Mouse (Mus musculus): ENCODE measurements around the gene Ttll9. TPM values are rescaled to one million over a fixed set of nuclear protein-coding genes. Genes with fewer than 3 reads are reported as not detected.

Ttll9 gene
- total and polyA plus RNA-seq, 3 experiments: 0.07 to 0.19 TPM; not detected in 1

DNA sequence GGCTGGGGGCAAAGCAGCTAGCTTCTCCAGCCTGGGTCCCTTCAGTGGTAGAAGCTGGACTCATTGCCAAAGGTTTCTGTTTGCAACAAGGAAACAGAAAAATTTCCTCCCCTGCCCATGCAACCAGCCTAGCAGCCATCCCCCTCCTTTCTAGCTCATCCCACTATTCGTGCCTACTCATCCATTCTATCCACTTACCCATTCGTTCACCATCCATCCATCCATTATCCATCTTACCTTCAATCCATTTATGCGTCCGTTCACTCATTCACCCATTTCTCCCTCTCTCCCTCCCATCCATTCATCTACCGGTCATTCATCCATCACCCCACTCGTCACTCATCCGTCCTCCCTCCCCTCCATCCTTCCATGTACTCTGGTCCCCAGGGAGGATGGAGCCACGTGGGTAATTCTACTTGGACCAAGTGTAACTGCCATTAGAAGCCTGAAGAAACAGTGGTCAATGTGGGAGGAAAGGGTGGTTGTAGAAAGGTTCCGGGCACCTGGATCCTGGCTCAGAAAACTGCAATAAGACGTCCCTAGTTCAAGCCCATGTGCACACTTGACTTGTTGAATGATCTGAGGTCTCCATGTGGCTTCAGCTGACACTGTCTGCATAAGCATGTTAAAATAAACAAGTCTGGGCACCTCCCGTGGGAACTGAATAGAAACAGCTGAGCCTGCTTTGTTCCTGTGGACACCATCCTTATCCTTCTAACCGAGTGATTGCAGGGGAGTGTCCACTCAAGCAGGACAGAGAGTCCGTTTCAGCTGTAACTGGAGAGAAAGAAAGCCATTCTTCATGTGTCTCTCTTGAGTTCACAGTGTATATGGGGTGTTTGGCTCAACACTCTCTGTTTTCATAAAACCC lies 10.2 kb upstream of the Ttll9 start:
- TF ChIP-seq MAFK (IDR thresholded peaks at IDR 0.05; ENCODE audit: borderline replicate concordance, low read depth, low read length): no peak
- TF ChIP-seq TBP (IDR thresholded peaks at IDR 0.05; ENCODE audit: low read depth, low read length): no peak
- no peak for TF ChIP-seq ZC3H11A (IDR thresholded peaks at IDR 0.05; ENCODE audit: low read depth, low read length)
- TF ChIP-seq CTCF (IDR thresholded peaks at IDR 0.05 in 2 of 3, conservative IDR thresholded peaks at IDR 0.05 in 1 of 3; ENCODE audit: control insufficient read depth in 1 of 3, insufficient read depth in 1 of 3, low read depth in 2 of 3, low read length in 3 of 3, poor library complexity in 1 of 3, severe bottlenecking in 1 of 3): no peak
- no peak for TF ChIP-seq GABPA (IDR thresholded peaks at IDR 0.05; ENCODE audit: low read depth, low read length)
- TF ChIP-seq CHD1 (IDR thresholded peaks at IDR 0.05; ENCODE audit: low read depth, low read length): no peak
- no peak for TF ChIP-seq HCFC1 (IDR thresholded peaks at IDR 0.05; ENCODE audit: low read depth, low read length)
- no peak for TF ChIP-seq UBTF (IDR thresholded peaks at IDR 0.05; ENCODE audit: borderline replicate concordance, insufficient read depth, low read depth, low read length)
- no peak for TF ChIP-seq NELFE (IDR thresholded peaks at IDR 0.05; ENCODE audit: low read depth, low read length)
- H3K4me1 ChIP-seq (ENCODE audit: control insufficient read depth in 1 of 2, insufficient read depth in 2 of 2, low read length in 2 of 2): no peaks in the 10 kb centered on the region
- H3K27me3 ChIP-seq (ENCODE audit: control insufficient read depth in 1 of 2, insufficient read depth in 2 of 2, low read length in 2 of 2): peaks cover 20 to 23% of the 10 kb centered on the region in 2 experiments
- H3K9me3 ChIP-seq (replicated peaks; ENCODE audit: insufficient read depth, low read length): no peaks in the 10 kb centered on the region
- no peak overlapping the region for H3K9ac ChIP-seq (ENCODE audit: control insufficient read depth, low read depth, low read length, poor library complexity, severe bottlenecking)
- no peaks in the 10 kb centered on the region for H3K79me2 ChIP-seq (ENCODE audit: control insufficient read depth, insufficient read depth, low read length, poor library complexity)
- no peak overlapping the region for H3K27ac ChIP-seq (ENCODE audit: control insufficient read depth, low read depth, low read length)
- no peak overlapping the region for H3K4me3 ChIP-seq (ENCODE audit: control insufficient read depth in 1 of 2, insufficient read depth in 1 of 2, low read depth in 2 of 2, low read length in 2 of 2)
- no peaks in the 10 kb centered on the region for H3K36me3 ChIP-seq (ENCODE audit: control insufficient read depth in 1 of 2, insufficient read depth in 2 of 2, low read length in 2 of 2)
- DNase-seq (ENCODE audit: low read depth, low spot score): no peak

DNA sequence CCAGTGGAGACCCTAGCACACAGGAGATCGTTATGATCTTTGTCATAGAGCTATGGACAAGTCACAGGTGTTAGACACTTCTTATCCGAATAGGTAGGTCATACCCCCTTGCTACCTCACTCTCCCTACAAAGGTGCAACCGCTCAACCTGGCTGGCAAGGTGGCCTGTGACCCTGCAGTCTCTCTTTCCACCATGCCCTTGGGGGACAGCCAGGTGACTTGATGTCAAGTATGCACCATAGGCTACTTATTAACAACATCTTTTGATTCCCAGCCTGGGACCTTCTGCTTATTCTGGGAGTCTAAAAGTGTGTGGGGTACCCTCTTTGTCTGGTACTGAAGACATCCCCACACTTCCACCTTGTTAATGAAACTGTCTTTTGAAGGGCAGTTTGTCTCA lies 4.2 kb upstream of the Ttll9 start:
- no peak for TF ChIP-seq ZC3H11A (IDR thresholded peaks at IDR 0.05; ENCODE audit: low read depth, low read length)
- TF ChIP-seq POLR2AphosphoS2 (IDR thresholded peaks at IDR 0.05; ENCODE audit: low read length): no peak
- TF ChIP-seq RAD21 (IDR thresholded peaks at IDR 0.05; ENCODE audit: low read depth, low read length): no peak
- no peak for TF ChIP-seq GABPA (IDR thresholded peaks at IDR 0.05; ENCODE audit: low read depth, low read length)
- TF ChIP-seq MAFK (IDR thresholded peaks at IDR 0.05; ENCODE audit: borderline replicate concordance, low read depth, low read length): no peak
- no peak for TF ChIP-seq CHD1 (IDR thresholded peaks at IDR 0.05; ENCODE audit: low read depth, low read length)
- TF ChIP-seq BHLHE40 (IDR thresholded peaks at IDR 0.05; ENCODE audit: borderline replicate concordance, low read depth, low read length): no peak
- no peak for TF ChIP-seq POLR2A (IDR thresholded peaks at IDR 0.05; ENCODE audit: control insufficient read depth in 1 of 2, insufficient read depth in 1 of 2, low read depth in 1 of 2, low read length in 2 of 2, poor library complexity in 1 of 2)
- TF ChIP-seq SMC3 (IDR thresholded peaks at IDR 0.05; ENCODE audit: low read depth, low read length): no peak
- no peak for TF ChIP-seq HCFC1 (IDR thresholded peaks at IDR 0.05; ENCODE audit: low read depth, low read length)
- no peak for TF ChIP-seq E2F4 (IDR thresholded peaks at IDR 0.05; ENCODE audit: borderline replicate concordance, low read depth, low read length)
- TF ChIP-seq MEF2A (IDR thresholded peaks at IDR 0.05; ENCODE audit: extremely low read depth, insufficient replicate concordance, low read depth, low read length, poor library complexity, severe bottlenecking): no peak
- no peak for TF ChIP-seq ZKSCAN1 (IDR thresholded peaks at IDR 0.05; ENCODE audit: low read depth, low read length)
- TF ChIP-seq POLR2AphosphoS5 (IDR thresholded peaks at IDR 0.05; ENCODE audit: borderline replicate concordance, low read depth, low read length): no peak
- no peak for TF ChIP-seq NELFE (IDR thresholded peaks at IDR 0.05; ENCODE audit: low read depth, low read length)
- no peak for TF ChIP-seq ZMIZ1 (IDR thresholded peaks at IDR 0.05; ENCODE audit: low read depth, low read length)
- no peak for TF ChIP-seq SIN3A (IDR thresholded peaks at IDR 0.05; ENCODE audit: low read length)
- no peak for TF ChIP-seq JUND (IDR thresholded peaks at IDR 0.05; ENCODE audit: low read depth, low read length)
- Histone ChIP-seq H3K27ac (ENCODE audit: control insufficient read depth, low read depth, low read length) (no peak overlapping the region), H3K9me3 (replicated peaks; ENCODE audit: insufficient read depth, low read length) (no peaks in the 10 kb centered on the region), H3K79me2 (ENCODE audit: control insufficient read depth, insufficient read depth, low read length, poor library complexity) (no peaks in the 10 kb centered on the region), H3K4me3 (ENCODE audit: control insufficient read depth in 1 of 2, insufficient read depth in 1 of 2, low read depth in 2 of 2, low read length in 2 of 2) (no peak overlapping the region), H3K27me3 (ENCODE audit: control insufficient read depth in 1 of 2, insufficient read depth in 2 of 2, low read length in 2 of 2) (peaks cover 2 to 6% of the 10 kb centered on the region in 2 experiments), H3K4me1 (ENCODE audit: control insufficient read depth in 1 of 2, insufficient read depth in 2 of 2, low read length in 2 of 2) (no peaks in the 10 kb centered on the region), H3K36me3 (ENCODE audit: control insufficient read depth in 1 of 2, insufficient read depth in 2 of 2, low read length in 2 of 2) (no peaks in the 10 kb centered on the region; a peak in 1 of 4 replicates), H3K9ac (ENCODE audit: control insufficient read depth, low read depth, low read length, poor library complexity, severe bottlenecking) (no peak overlapping the region)
- DNase-seq (ENCODE audit: low read depth, low spot score): no peak
